Mouse (Mus musculus): Measurements from ENCODE around the gene Scrn1.

DNA sequence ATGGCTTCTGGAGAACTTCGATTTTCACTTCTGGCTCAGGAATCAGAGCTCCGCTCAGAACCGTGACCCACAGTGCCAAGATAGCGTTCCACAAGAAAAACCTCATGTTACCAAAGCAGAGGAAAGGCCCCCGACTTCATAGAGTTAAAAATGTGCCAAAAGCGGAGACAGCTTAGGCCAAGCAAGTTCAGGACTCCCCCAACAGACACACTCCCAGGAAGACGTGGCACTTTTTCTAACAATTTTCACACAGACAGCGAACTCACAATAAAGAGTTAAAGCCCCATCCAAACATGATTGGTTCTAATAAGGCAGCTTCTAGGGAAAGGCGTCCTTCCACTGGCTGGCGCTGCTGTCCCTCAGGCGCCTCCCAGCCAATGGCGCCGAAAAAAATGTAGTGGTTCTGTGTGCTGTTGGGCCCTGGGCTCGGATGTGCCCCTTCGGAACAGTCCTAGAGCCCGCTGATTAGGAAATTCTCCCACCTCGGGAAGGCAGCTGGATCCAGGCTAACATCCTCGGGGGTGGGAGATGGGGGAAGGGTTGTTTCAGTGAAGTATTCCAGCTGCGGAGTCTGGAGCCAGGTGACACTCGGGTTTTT lies 26.7 kb upstream of the Scrn1 start:
- TF ChIP-seq CTCF (IDR thresholded peaks at IDR 0.05; ENCODE audit: low read depth, low read length) (no peak), POLR2A (IDR thresholded peaks at IDR 0.05; ENCODE audit: extremely low read depth, insufficient read depth, low read length) (0 out of 2 replicates have a peak, but pooled peaks have one; percentile 20)

Data from liver, adult 2 months (tissue).